Mouse (Mus musculus): ENCODE results near the gene Corin.

Gene Corin

DNA sequence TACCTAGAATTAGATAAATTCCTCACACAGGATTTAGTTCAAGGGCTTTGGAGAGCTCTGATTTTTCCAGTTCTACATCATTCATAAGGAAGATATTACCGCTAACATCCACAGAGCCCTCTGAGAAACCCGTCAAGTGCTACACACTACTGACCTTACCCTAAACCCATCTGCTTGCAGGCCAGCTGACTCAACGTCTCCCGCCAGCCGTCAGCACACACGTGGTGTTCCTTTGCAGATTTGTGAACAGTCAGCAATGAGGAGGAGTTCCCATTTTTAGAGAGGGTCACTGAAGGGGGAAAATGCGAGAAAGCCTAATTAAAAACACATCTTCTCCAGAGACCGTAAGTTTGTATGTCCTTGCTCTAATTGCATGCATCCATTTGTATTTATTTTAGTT, 174.8 kb downstream of the Corin start:
- CTCF ChIA-PET = no interaction called here

GRCm38 (mm10) chr5:72315282-72315681, 189.0 kb downstream of the Corin start:
- CTCF ChIA-PET = no interaction called here

- CTCF ChIA-PET = no interaction called here
These were observed 205.7 kb downstream of the Corin start for GRCm38 (mm10) chr5:72298418-72299104.

- CTCF ChIA-PET = no interaction called here
These were observed 219.2 kb downstream of the Corin start for GRCm38 (mm10) chr5:72285077-72285476.

DNA sequence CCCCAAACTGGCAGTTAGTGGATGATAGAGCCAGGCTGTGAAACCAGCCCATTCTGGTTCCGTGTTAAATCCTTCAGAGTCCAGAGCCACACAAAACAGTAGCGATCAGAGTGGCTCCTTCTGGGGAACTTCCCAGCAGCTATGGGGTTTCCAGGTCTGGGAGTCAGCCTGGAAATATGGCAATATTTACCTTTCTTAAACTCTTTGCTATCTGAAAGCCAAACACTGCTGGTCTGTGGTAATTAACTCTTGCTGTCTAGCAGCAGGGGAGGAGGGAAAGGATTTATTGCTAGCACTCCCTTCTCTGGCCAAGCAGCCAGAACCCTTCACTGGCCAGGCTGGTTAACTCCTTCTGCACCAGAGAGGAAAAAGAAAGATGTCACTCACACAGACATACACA, 221.4 kb downstream of the Corin start:
- CTCF ChIA-PET = no interaction called here

DNA sequence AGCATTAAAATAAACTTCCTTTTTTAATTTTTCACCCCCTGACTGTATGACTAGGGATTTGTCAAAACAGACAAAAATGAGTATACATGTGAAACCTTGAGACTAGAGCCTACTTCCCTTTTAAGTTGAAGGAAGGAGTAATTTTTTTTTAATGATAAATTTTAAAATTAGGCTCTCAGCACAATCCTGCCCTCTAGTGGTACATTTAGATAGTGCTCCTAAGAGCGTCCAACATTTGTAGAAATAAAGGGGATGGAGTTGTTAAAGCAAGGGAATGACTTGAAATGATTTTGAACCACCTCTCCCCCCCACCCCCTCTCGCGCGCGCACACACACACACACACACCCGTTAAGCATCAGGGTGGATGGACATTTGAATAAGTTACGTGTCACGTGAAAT, 234.6 kb downstream of the Corin start:
- CTCF ChIA-PET = no interaction called here

DNA sequence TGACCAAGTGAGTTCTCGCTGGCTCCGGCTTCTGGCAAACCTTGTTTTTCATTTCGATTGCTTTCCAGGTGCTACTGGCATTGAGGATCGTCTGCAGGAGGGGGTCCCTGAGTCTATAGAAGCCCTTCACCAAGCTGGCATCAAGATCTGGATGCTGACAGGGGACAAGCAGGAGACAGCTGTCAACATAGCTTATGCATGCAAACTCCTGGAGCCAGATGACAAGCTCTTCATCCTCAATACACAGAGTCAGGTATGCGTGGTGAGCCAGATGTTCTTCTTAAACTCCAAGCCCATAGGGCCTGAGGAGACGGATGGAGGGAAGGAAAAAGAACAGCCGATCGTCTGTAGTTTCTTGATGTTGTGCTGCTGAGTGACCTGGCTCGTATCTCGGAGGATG, 235.1 kb downstream of the Corin start:
- CTCF ChIA-PET = no interaction called here

- CTCF ChIA-PET = no interaction called here
These were observed 237.2 kb downstream of the Corin start for GRCm38 (mm10) chr5:72266955-72267535.

GRCm38 (mm10) chr5:72264195-72264751, 240.0 kb downstream of the Corin start:
- CTCF ChIA-PET = no interaction called here

- CTCF ChIA-PET = interaction anchor here (0.5 kb wide), 1 partner anchor 10 kb away, joined by 3 read pairs; no protein-coding TSS in a partner anchor
These were observed 242.4 kb downstream of the Corin start for GRCm38 (mm10) chr5:72261802-72262324.

DNA sequence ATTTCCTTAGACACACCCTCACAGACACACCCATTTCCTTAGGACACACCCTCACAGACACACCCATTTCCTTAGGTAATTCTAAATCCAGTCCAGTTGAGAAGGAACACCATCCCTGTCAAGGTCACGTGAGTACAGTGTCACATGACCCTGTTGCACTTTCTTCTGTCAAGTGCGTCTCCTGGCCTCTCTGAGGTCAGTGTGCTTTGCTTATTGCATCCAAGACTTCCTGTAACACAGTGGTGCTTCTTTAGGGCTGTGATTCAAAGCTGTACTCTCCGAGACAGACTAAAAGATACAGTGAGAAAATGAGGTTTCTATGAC, 245.0 kb downstream of the Corin start:
- CTCF ChIA-PET = interaction anchor here (0.7 kb wide), 1 partner anchor 760 kb away, joined by 3 read pairs; no protein-coding TSS in a partner anchor

GRCm38 (mm10) chr5:72258409-72259297, 245.6 kb downstream of the Corin start:
- CTCF ChIA-PET = interaction anchor here (0.7 kb wide), 1 partner anchor 761 kb away, joined by 3 read pairs; no protein-coding TSS in a partner anchor

DNA sequence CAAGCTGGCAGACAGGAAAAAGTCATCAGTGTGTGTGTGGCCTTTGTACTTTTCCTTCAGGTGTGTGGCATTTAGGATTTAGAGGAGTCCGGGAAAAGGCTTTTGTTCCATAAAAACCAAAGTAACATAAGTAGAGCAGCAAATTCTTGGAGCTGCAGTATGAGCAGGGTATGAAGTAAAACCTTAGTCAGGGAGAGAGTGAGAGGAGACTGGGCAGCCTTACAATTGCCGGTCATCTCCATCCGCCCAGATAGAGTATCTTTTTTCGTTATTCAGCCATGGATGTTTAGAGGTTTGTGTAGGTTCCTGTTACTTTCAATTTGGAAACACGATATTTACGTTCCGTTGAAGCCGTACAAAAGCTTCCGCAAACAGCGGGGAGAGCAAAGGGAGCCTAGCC, 247.2 kb downstream of the Corin start:
- CTCF ChIA-PET = no interaction called here

DNA sequence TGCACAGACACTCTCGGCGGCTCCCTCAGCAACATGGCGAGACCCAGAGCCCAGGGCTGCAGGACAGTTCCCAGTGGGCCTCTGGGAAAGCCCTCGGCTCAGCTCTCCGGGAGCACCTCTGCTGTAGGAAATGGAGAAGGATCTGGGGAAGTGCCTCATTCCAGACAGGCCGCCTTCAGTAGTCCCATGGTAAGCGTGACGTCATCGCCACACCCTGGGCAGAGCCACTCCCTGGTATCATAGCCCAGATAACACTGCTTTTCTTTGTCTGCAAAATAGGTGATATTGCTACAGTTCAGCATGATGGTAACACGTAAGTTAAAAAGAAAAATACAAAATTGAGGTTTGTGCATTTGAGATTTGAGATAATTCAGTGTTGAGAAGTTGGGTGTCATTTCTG, 249.3 kb downstream of the Corin start:
- CTCF ChIA-PET = no interaction called here

DNA sequence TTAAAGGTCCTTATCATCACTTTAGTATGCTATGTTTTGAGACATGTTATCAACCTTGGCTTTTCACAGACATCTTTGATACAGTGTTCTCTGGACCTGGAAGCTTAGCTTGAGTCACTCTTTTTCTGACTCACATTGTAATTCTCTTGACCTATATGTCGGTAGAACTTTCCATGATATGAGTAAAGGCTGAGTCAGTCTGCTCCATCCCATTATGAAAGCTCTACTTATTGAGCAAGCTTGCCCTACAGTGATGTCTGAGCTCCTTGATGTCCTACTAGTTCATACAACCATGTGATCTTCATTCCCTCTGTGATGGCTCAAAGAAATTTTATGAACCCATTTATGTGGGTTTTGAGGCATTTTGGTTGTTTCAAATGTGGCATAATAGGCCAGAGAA, 254.1 kb downstream of the Corin start:
- CTCF ChIA-PET = no interaction called here
